Mouse (Mus musculus) adrenal gland, postnatal 36 days (tissue): ENCODE measurements around the gene S100b. TPM values are rescaled to one million over a fixed set of nuclear protein-coding genes. Genes with fewer than 3 reads are reported as not detected.

ENCODE experiments used
- DNase-seq, 2 experiments: peaks; one replicate each; pipeline ENCODE4 v3.0.0; 2021; ENCODE audit warnings: mixed read lengths in 1 of 2
- microRNA-seq: library from miRNA; unstranded; fragments of <30 nt; microRNA quantifications from one replicate; pipeline ENCODE4 v1.2.0, GENCODE M21; 2021
- total RNA-seq, 2 experiments: library from RNA; stranded (reverse); gene quantifications; 2 replicates each; pipeline ENCODE4 v1.2.3; 2021

Gene S100b
- total RNA-seq, 2 experiments from 2014 or later = 12.1 to 17.8 TPM

DNA sequence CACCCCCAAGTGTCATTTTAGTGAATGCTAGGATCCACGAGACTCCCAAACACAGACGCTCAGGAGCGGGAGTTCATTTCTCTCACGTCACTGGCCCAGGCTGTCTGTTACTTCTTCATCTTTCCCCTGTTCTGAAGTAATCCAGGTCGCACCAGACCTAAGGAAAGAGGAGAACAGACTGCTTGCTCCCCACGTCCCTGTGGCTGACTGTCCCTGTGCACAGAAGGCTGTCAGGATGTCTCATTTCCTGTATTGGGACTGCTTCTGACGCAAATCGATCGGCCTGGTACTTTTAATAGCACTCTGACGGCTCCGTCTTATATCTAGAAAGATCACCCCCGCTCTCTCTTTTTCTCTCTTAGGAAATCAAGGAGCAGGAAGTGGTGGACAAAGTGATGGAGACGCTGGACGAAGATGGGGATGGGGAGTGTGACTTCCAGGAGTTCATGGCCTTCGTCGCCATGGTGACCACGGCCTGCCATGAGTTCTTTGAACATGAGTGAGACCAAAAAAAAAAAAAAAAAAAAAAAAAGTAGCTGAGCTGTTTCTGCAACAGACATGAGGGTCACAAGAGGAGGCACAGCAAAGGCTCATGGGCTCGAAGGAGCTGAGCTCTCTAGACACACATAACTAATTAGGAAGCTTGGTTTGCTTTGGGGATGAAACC lies 6.0 kb downstream of the S100b start:
- DNase-seq = peak in 1 of 2 experiments; percentile 27

DNA sequence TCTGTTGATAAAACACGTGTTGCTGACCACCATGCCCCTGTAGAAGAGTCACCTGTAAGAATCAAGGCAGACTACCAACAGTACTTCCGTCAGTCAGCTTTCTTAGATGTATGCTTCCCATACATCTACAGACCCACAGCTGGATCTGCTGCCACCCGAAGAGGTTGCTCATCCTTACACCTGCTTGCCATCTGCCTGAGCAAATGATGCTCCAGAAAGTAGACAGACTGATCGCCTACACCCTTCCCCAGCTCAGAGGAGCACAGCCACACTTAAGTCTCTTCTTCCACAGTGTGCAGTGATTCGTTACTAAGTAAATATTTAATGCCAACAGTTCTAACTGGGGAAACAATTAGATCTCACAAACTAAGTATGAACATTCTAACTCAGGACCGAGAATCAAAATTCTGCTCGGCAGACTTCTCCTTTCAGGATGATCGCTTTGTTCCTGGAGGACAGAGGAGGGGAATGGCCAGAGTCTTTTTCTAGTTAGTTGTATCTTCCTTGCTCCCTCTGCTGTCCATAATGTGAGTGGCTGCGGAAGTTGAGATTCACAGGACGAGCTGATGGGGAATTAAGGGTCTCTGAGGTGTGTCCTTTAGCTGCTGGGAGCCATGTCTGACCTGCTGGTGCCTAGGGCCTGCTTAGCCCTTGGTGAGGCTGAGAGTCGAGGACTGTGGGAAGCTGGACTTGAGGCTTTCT lies 6.9 kb downstream of the S100b start:
- DNase-seq = no peak

DNA sequence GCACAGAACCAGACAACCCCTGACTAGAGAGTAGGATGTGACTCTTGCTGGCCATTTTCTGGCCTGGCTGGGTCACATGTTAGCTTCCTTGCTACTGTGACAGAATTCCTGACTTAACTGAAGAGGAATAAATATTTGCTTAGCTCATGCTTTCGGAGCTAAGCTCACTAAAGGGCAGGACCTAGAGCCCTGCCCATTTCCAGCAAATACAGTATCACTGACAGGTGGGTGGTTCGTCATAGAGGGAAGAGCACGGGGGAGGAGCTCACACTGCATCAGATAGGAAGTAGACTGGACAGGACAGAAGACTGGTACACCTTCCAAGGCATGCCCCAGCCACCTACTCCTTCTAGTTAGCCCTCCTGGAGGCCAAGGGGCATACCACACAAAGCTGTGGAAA lies 7.8 kb downstream of the S100b start:
- no peak for DNase-seq

DNA sequence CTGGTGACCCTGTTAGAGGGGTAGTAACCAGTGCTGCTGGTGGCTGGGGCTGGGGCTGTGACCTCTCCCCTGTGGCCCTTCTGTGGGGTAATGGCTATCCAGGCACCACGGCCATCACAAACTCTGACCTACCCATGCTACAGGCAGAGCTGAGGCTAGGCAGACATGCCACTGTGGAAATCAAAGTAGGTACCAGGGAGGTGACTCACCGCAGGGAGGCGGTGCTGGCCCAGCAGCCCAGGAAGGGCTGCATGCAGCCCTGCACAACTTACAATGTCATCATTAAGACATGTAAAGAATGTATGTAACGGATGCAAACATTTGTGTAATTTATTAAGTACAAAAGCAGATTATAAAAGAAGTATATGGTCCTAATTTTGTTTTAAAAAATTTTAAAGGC lies 8.8 kb downstream of the S100b start:
- peak in 1 of 2 experiments; percentile 32 for DNase-seq

DNA sequence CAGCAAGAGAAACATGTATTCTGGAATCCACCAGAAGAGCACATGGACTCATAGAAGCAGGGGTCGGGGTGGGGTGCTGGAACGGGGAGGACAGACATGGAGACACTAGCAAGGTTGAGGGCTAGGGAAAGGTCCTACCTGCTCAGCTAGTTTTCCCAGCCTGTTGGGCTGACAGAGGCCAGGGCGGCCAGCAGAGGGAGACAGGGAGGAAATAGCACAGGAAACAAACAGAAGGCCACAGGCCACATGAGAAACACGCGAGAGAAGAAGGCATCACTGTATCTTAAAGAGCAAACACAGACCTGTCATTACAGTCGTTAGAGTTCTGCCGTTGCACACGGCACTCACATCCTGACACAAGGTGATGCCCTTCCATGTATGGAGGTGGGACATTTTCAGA lies 17.6 kb downstream of the S100b start:
- DNase-seq = peak; percentile 9 to 43

DNA sequence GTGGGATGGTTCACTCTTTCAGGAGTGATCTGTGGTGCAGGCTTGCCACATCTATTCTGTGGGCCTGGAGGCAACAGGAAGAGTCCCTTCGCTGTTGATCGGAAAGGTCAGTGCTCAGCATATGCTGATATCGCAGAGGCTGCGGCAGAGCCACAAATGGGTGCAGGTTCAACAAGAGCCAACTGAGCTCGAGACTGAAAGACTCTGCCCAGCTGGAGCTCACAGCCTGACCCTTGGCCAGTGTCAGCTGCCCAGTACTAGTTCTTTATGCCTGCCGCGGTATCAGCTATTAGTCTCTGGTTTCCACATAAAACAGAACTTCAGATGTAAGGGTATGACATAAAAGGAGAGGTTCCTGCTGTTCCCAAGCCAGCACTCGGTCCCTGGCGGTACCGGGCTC lies 21.6 kb downstream of the S100b start:
- DNase-seq = no peak

DNA sequence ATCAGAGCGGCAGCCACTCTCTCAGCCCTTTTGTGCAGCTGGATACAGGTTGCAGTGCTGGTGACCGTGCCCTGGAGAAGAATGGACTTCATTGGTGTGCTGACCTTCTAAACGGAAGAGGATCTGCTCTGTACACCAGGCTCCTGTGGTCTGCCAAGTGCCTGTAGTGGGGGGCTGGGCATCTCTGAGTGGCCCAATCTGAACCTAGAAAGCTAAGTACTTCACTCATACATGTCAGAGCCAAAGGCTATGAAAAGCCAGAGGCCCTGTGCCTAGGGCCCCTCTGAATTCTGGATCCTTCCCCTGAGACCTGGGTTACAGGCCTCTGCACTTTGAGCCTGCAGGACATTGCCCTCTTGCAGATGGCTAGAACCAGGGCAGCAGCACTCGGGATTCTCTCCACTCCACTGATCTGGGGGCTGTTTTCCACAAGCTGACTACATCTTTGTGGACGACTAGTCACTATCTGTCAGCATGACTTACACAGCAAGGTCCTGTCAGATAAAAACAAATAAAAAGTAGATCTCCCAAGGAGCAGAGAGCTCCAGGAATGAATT lies 25.0 kb downstream of the S100b start:
- DNase-seq = no peak

DNA sequence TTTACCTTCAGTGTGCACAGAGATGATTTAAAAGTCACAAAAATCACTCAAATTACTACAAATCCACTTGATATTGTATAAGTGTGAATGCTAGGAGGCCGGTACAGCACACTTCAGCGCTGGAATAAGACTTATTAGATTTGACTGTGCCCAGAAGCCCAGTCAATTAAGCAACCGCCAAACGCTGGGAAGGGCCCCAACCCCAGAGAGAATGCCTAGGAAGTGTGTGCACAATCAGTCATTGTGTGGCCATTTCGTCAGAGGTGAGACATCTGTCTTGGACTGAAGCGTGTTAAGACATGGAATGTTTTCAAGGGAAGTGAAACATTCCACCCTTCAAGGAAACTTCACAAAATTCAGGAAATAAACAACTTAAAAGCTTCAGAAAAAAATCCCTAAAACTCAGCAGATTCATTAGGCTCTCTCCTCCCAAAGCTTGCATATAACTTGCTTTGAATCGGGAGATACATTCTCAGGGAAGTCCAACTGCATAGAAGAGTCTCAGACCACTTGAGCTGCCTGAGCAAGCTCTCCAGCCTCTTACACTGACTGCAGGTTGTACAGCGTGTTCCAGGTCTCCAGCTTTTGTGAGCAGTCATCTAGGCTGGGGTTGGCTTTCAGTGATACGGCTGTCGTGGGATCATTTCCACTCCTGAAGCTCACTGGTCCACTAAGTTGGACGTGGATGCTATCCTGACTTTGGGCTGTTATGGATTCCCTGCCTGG lies 34.8 kb downstream of the S100b start:
- DNase-seq = no peak

DNA sequence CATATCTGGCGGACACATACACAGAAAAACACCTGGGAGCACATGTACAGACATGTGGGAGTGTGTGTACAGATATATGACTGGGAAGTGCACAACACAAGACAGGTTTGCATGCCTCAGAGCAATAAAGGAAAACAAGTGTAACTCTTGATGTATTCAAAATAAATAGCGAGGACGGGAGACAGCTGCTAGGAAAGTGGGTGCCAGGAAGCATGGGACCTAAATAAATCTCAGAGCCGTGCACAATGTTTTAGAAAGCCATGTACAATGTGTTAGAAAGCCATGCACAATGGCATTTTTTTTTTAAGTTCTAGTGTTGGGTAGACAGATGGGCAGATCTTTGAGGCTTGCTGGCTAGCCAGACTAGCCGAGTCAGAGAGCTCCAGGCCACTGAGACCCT lies 35.4 kb downstream of the S100b start:
- DNase-seq = no peak

DNA sequence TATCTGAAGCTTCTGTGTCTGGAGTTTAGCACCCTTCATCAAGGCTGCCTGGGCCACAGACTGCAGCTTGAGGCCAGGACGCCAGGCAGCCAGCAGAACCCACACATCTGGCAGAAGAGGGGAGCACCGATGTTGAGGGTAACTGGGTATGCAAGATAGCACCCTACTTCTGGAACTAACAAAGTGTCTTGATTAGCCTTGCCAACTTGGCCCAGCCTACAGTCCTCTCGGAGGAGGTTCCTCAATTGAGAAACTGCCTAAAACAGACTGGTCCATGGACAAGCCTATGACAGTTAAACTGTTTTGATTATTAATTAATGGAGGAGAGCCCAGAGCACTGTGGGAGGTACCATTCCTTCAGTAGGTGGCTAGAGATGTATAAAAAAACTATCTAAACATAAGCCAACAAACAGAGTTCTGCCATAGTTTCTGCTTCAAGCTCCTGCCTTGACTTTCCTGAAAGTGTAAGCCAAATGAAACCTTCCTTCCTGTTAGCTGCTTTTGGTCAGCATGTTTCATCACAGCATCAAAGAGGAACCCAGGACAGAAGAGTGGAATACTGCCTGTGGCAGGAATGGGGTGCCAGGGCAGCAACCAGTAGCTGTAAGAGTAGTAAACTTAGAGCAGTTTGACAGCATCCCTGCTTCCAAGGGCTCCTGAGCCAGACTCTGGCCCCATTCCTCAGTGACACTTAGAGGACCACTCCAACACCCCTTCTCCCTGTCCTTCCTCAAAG lies 36.5 kb downstream of the S100b start:
- no peak for DNase-seq

DNA sequence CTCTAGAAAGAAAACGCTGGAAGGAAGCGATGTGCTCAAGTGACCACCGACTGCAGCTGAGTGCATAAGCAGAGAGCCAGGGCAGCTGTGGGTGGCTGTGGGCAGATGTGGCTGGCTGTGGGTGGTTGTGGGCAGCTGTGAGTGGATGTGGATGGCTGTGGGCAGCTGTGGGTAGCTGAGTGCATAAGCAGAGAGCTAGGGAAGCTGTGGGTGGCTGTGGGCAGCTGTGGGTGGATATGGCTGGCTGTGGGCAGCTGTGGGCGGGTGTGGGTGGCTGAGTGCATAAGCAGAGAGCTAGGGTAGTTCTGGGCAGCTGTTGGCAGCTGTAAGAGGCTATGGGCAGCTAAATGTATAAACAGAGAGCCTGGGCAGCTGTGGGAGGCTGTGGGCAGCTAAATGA lies 39.6 kb downstream of the S100b start:
- no peak for DNase-seq

DNA sequence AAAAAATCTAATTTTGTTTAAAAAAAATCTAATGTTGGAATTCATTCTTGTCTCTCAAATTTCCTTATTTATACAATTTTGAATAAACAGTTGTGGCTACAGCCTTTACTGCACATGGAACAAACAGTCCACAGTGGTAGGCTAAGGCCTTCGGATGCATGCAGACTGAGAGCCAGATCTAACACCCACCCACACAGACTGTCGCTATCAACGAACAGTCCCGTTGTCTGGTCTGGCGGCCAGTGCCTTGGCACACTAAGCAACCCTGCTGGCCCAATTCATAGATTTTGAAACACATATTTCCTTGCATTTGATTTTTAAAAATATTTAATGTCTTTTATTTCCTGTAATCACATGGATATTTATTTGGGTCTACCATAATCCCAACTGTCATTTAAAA lies 46.5 kb downstream of the S100b start:
- no peak for DNase-seq

DNA sequence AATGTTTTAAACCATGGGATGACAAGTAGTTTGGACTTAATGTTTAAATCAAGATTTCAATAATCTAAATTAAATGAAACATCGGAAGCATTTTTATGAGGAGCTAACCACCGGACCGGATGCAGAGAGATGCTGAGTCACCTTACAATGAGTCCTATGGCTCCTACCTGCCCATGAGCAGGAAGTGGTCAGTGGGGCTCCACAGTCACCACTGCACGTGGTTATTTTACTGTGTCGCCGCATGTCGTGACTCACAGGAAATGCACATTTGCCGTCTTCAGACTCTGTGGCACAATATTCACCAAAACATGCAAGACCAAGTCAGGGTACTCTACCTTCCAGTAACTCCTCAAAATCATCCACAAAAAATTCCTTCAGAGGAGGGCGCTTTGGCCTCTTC lies 53.1 kb downstream of the S100b start:
- DNase-seq = no peak

Small RNA genes within 50 kb of the gene (microRNA-seq; reads per million reads assigned to microRNA genes)
- not detected for gene Mir678

Other genes with a start within 250 kb of the S100b start
- 1 to 10 TPM; 8.5 to 8.8 TPM for gene Zfp280b, start 221.2 kb upstream of the S100b start, total RNA-seq
- gene Slc5a4b, start 142.9 kb upstream of the S100b start, total RNA-seq = not detected
- not detected for gene Slc5a4a, start 106.4 kb upstream of the S100b start, total RNA-seq
- gene Prmt2, start 16.0 kb upstream of the S100b start, total RNA-seq = 10 to 100 TPM; 21.3 to 25.5 TPM
- 10 to 100 TPM; 21.5 to 26.9 TPM for gene Dip2a, start 91.4 kb downstream of the S100b start, total RNA-seq
- gene AC141477.1, start 186.6 kb downstream of the S100b start, total RNA-seq = not detected
- 10 to 100 TPM; 13.8 to 15.5 TPM for gene Pcnt, start 188.9 kb downstream of the S100b start, total RNA-seq
- not detected for gene 2610028H24Rik, start 195.2 kb downstream of the S100b start, total RNA-seq
- 10 to 100 TPM; 33.6 to 34.7 TPM for gene Mcm3ap, start 215.1 kb downstream of the S100b start, total RNA-seq
- gene Ybey, start 215.3 kb downstream of the S100b start, total RNA-seq = 1 to 10 TPM; 2.0 to 3.5 TPM